Mouse (Mus musculus) spleen, postnatal 14 days (tissue): ENCODE results near the gene Klhl25.
"Not testable (repeated sequence)": the region's sequence is repeated elsewhere in the genome, so short reads cannot be mapped to it uniquely, and the experiment has no call there.

Source experiments
- DNase-seq, 2 experiments: peaks; one replicate each; pipeline ENCODE4 v3.0.0; 2021 to 2022; ENCODE audit warnings: low spot score in 2 of 2

Gene Klhl25

GRCm38 (mm10) chr7:75873216-75873615 is 25.1 kb downstream of the Klhl25 start:
- DNase-seq, result no peak

GRCm38 (mm10) chr7:75873746-75874145 is 25.6 kb downstream of the Klhl25 start:
- DNase-seq, result no peak

DNA sequence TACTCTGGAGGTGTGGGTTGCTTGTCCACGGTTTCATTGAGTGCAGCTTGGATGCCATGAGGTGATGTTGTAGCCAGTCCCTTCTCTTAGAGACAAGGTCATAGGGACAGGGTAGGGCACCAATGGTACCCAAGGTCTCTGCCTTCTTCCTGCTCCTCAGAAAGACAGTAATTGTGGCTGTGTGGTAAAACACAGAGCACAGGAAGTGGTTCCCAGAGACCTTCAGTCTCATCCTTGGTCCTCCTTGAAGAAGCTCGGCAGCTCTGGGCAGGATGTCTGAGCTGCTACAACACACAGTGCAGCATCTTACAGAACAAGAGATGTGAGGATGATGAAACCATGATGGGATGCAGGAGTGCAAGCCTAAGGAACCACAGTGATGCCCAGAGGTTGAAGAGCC is 31.3 kb downstream of the Klhl25 start:
- not testable (repeated sequence) for DNase-seq

DNA sequence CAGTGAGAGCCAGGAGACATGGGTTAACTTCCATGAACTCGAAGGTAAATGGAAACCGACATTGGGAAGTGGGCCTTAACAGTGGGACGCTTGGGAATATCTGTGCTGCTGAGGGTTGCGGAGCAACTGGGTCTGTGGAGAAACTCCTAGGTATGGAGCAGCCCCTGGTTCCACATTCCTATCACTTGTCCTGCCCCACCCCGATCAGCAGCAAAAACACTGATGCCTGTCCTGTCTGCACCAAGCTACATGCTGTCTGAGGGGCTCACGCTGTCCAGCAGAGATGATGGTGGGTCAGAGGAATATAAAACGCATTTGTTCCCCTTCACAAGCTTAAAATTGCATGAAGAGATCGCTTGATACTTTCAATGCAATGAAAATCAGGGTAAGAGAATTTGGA is 32.1 kb downstream of the Klhl25 start:
- no peak for DNase-seq

DNA sequence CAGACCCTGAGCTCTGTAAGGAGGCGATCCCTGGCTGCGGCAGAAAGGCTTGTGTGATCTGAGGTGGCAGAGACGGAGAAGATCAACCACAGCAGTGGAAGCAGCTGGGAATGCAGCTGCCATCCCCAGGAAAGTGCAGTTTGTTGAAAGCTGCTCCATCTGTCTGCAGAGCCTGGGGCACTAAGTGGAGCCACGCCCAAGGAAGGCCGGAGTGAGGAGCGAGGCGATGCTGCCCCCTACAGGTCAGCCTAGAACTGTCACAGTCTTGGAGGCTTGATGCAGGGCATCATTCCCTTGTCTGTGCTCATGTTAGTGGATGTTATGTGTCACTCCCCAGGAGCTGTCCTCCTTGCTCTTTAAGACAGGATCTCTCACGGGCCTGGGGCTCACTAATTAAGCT is 32.5 kb downstream of the Klhl25 start:
- DNase-seq, result peak; percentile 77 to 86

GRCm38 (mm10) chr7:75881376-75881775 is 33.3 kb downstream of the Klhl25 start:
- no peak for DNase-seq

- DNase-seq, result no peak
Observed at GRCm38 (mm10) chr7:75881791-75882190, 33.7 kb downstream of the Klhl25 start.

DNA sequence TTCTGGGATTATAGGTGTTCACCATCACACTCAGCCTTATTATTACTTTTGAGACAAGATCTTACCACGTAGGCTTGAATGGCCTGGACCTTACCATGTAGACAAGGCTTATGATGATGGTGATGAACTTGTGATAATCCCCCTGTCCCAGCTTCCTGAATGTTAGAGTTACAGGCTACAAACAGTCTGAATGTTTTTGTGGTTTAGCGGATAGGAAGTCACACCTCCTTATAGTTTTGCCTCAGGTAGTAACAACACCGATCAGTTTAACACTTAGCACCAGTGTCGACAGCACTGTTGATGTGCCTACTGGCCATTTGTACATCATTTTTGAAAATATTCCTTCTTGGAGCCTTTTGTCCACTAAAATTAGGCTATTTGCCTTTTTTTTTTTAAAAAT is 43.4 kb downstream of the Klhl25 start:
- DNase-seq, result no peak

DNA sequence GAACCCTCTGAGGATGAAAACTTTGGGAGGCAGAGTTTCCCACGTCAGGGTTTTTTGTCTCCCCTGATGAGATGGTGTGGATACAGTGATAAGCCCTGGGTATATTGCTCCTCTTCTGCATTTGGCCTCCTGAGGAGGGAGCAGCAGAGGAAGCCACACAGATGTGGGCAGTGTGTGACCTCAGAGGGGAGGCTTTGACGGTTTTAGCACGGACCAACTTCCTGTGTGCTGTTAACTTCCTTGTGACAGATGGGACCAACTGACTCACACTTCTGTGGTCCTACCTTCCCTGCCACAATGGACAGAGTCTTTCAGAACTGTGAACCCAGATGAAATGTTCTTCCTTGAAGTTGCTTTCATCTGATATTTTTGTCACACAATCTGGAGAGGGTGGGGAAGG is 44.6 kb downstream of the Klhl25 start:
- DNase-seq, result no peak

DNA sequence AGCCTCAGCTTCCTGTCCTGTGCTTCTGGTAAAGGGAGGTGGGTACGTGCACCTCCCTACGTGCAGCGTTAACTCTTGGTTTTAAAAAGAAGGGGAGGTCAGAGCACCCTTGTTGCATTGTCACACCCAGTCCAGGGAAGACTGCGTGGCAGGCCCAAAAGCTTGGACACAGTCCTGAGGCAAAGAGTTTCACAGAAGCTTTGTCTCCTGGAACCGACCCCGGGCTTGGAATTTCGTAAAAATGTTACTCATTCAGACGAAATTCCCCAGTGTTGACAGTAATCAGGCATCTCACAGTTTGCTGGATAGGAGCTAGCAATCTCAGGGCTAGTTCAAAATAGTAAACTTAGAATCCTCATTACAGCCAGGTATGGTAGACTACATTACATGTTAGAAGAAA is 45.6 kb downstream of the Klhl25 start:
- DNase-seq, result no peak

DNA sequence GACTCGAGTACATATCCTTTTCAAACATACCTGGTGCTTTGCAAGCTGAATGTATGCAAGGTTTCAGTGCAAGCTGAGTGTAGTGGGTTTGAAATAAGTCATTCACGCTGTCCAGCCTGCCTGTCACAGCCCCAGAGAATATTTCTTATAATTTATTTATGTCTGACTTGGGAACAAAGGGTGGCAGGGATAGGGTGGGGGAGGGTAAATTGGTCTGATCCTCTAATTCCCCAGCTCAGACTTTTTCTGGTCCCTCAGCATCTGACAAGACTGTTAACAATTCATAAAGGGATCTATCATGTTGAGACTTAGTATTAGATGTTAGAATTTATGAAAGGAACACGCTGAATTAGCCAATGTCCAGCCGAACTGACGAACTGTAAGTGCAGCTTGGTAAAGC is 48.9 kb downstream of the Klhl25 start:
- no peak for DNase-seq

- no peak for DNase-seq
Observed at GRCm38 (mm10) chr7:75899102-75899501, 51.0 kb downstream of the Klhl25 start.

DNA sequence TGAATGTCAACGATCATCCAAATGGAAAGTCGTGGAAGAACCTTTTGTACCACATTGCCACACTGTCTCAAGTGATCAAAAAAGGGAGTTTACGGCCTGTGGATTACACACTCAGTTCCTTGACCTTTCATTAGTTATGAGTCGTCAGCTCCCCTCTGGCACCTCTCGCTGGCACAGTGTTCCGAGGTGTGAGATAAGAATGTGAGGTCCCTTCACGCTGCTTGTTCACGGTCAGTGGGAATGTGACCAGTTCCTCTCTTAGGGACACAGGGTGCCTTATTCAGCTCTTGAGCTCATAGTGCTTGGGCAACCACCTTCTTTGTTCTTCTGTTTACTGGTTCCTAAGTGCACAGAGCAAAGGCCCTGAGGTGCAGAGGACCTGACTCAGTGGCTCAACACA is 51.4 kb downstream of the Klhl25 start:
- DNase-seq, result no peak

DNA sequence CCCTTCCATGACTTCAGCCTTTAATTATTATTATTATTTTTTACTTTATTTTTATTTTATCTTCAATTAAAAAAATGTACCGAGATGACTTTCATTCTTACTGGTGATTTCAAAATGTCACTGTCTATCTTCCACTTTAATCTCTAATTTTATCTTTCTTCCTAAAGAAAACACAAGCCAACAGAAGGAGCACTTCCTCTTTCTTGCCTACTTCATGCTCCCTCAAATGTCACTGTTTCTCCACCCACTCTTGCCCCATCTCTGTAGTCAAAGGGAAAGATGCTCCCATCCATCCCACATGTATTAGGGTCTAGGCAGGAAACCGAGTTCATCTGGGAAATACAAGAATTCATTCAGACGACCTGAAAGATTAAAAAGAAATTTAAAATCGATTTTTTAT is 51.8 kb downstream of the Klhl25 start:
- DNase-seq, result no peak

GRCm38 (mm10) chr7:75905145-75905544 is 57.0 kb downstream of the Klhl25 start:
- DNase-seq, result no peak

DNA sequence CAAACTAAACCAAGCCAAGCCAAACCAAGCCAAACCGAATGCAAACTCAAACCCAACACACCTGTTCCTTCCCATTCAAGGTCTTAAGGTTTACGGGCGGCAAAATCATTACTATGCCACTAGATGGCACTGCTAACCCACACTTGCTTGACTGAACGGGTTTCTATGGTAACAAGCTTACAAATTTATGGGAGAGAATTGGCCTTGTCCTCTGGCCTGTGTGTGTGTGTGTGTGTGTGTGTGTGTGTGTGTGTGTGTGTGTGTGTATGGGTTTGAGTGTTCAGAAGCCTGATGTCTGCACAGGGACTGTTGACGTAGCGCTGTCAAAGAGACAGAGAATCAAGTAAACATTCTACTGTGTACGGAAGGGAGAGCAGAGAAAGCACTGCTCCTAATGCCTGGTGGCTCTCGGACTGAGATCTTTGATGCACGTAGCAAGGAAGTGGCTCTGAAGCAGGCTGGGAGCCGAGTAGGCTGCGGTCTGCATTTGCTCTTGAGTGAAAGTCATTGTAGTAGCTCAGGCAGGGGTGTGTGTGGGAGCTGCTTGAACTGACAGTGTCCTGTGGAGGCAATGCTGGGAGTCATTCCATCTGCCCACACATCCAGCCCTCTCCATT is 62.0 kb downstream of the Klhl25 start:
- DNase-seq, result peak in 1 of 2 experiments; percentile 28

GRCm38 (mm10) chr7:75910652-75911035 is 62.5 kb downstream of the Klhl25 start:
- DNase-seq, result no peak

DNA sequence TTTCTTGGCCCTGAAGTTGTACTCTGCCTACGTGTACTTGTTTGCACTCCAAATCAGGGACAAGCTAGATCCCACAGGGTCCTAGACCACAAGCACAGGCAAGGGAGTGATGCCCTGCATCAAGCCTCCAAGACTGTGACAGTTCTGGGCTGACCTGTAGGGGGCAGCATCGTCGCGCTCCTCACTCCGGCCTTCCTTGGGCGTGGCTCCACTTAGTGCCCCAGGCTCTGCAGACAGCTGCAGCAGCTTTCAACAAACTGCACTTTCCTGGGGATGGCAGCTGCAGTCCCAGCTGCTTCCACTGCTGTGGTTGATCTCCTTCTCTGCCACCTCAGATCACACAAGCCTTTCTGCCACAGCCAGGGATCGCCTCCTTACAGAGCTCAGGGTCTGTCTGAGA is 65.8 kb downstream of the Klhl25 start:
- peak; percentile 51 to 57 for DNase-seq

- DNase-seq, result not testable (repeated sequence)
Observed at GRCm38 (mm10) chr7:75915550-75915949, 67.4 kb downstream of the Klhl25 start.

- DNase-seq, result no peak
Observed at GRCm38 (mm10) chr7:75917662-75918061, 69.6 kb downstream of the Klhl25 start.

DNA sequence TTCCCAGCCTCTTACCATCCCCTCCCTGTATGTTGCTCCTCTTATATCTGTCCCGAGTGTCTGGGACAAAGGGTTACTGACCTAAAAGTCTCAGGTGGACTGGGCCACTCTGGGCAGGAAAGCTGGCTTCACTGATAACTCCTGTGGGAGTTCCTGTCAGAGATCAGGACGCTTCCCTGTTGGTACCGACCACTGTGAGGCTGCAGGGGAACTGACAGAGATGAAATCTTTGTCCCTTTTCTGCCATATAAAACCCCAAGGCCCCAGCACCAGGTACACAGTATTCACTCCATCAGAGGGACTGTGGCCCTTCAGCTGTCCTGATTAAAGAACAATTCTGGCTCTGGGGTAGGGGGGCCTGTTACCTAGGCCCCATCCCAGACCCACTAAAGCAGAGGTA is 71.6 kb downstream of the Klhl25 start:
- not testable (repeated sequence) for DNase-seq
